8 mouse cellular contexts compared by ENCODE assay signal in genomic region chr9:13298513-13298878, GRCm38 (mm10). TPM values are rescaled to one million over a fixed set of nuclear protein-coding genes. Genes with fewer than 3 reads are reported as not detected.
DNase-seq lines count a peak whose midpoint lies in the region; ATAC-seq lines count a peak whose summit lies in the region.

No protein-coding gene starts in this region.

- intact Hi-C loops in heart, postnatal 25 days (cut with DNase I) = loop anchor here (2.0 to 5.0 kb wide), 6 partner anchors 51 to 419 kb away; partner anchors contain the start of genes Ccdc82 and Jrkl

- 18% methylated on average over 9 of the region's 9 CpGs for WGBS in heart, embryonic 12.5 days
- 23% methylated on average over 9 of the region's 9 CpGs for WGBS in hindbrain, embryonic 12.5 days
- WGBS in midbrain, embryonic 11.5 days = 34% methylated on average over 9 of the region's 9 CpGs

- H3K4me2 ChIP-seq in heart, embryonic 12.5 days = peak overlapping the region; percentile 94
- peak overlapping the region; percentile 98 for H3K4me2 ChIP-seq in hindbrain, embryonic 12.5 days (replicated peaks)
- H3K4me2 ChIP-seq in midbrain, embryonic 11.5 days = peak overlapping the region; percentile 97

- peak overlapping the region; percentile 87; the same call in 1 of the 2 replicates for H3K27ac ChIP-seq in heart, embryonic 12.5 days (ENCODE audit: poor library complexity, severe bottlenecking)
- H3K27ac ChIP-seq in hindbrain, embryonic 12.5 days = no peak overlapping the region; the same call in 1 of the 2 replicates
- no peak overlapping the region for H3K27ac ChIP-seq in midbrain, embryonic 11.5 days (ENCODE audit: low read depth, low read length)

- H3K36me3 ChIP-seq in heart, embryonic 12.5 days = no peaks in the 10 kb centered on the region
- no peaks in the 10 kb centered on the region for H3K36me3 ChIP-seq in hindbrain, embryonic 12.5 days
- no peaks in the 10 kb centered on the region for H3K36me3 ChIP-seq in midbrain, embryonic 11.5 days (ENCODE audit: control insufficient read depth, insufficient read depth, low read length)

- no peaks in the 10 kb centered on the region for H3K27me3 ChIP-seq in heart, embryonic 12.5 days (replicated peaks)
- no peaks in the 10 kb centered on the region for H3K27me3 ChIP-seq in hindbrain, embryonic 12.5 days
- H3K27me3 ChIP-seq in midbrain, embryonic 11.5 days (ENCODE audit: control insufficient read depth, insufficient read depth, low read length) = no peaks in the 10 kb centered on the region

- peak overlapping the region; percentile 82 for H3K9ac ChIP-seq in heart, embryonic 12.5 days
- peak overlapping the region; percentile 79 for H3K9ac ChIP-seq in hindbrain, embryonic 12.5 days
- peak overlapping the region; percentile 79 for H3K9ac ChIP-seq in midbrain, embryonic 11.5 days (ENCODE audit: low read length)

- no peaks in the 10 kb centered on the region for H3K9me3 ChIP-seq in heart, embryonic 12.5 days (replicated peaks)
- H3K9me3 ChIP-seq in hindbrain, embryonic 12.5 days (replicated peaks) = no peaks in the 10 kb centered on the region
- H3K9me3 ChIP-seq in midbrain, embryonic 11.5 days (ENCODE audit: control insufficient read depth, low read length) = no peaks in the 10 kb centered on the region

- no peak for DNase-seq in heart, postnatal 25 days (ENCODE audit: low spot score)
- DNase-seq in Muller cell, postnatal 12 days (ENCODE audit: inconsistent ontology term) = peak; percentile 36
- peak; percentile 91 for DNase-seq in midbrain, embryonic 11.5 days (ENCODE audit: low spot score, missing footprints)
- DNase-seq in adrenal gland, adult (ENCODE audit: inconsistent age in 2 of 2, low spot score in 1 of 2) = no peak
- no peak for DNase-seq in thymus, adult 18-20 months

- H3K4me1 ChIP-seq in heart, embryonic 12.5 days (replicated peaks) = peaks cover 55% of the 10 kb centered on the region
- peaks cover 58% of the 10 kb centered on the region for H3K4me1 ChIP-seq in hindbrain, embryonic 12.5 days
- peaks cover 42% of the 10 kb centered on the region for H3K4me1 ChIP-seq in midbrain, embryonic 11.5 days (ENCODE audit: control insufficient read depth, insufficient read depth, low read length)

- peak overlapping the region; percentile 67 for H3K4me3 ChIP-seq in heart, embryonic 12.5 days
- peak overlapping the region; percentile 57 for H3K4me3 ChIP-seq in hindbrain, embryonic 12.5 days
- peak overlapping the region; percentile 57 for H3K4me3 ChIP-seq in midbrain, embryonic 11.5 days (ENCODE audit: low read depth, low read length)

- ATAC-seq in heart, embryonic 12.5 days (ENCODE audit: insufficient number of reproducible peaks, low FRiP score) = no peak
- no peak for ATAC-seq in hindbrain, embryonic 12.5 days (ENCODE audit: low FRiP score)
- no peak for ATAC-seq in midbrain, embryonic 11.5 days (ENCODE audit: low FRiP score)
- ATAC-seq in megakaryocyte progenitor cell, adult 5-6 weeks (replicated peaks; ENCODE audit: poor library complexity) = no peak

RNA-seq across cellular contexts. Expression of gene Maml2, which starts 0.7 kb away (rescaled TPM):
- polyA plus RNA-seq in heart, embryonic 12.5 days (2016; fragmentation: Nextera tagmentation; extraction: Ambion mirVana) = 11.6 and 12.3 TPM in 2 replicates
- total RNA-seq in heart, postnatal 25 days (2021) = 1 to 10 TPM; 5.0 to 6.4 TPM
- polyA plus RNA-seq in hindbrain, embryonic 12.5 days (2016; fragmentation: Nextera tagmentation; extraction: Ambion mirVana) = 13.6 and 14.1 TPM in 2 replicates
- polyA plus RNA-seq in midbrain, embryonic 11.5 days (2014; fragmentation: Nextera tagmentation; extraction: Ambion mirVana) = 10.3 and 10.7 TPM in 2 replicates
- total RNA-seq in megakaryocyte progenitor cell, adult 5-6 weeks (2015) = 1.1 and 2.9 TPM in 2 replicates
- 0.46 and 0.71 TPM in 2 replicates for total RNA-seq in megakaryocyte progenitor cell, adult 5-6 weeks (2017)

RNA-seq across cellular contexts. Expression of gene Ccdc82, which starts 51.7 kb away (rescaled TPM):
- polyA plus RNA-seq in heart, embryonic 12.5 days (2016; fragmentation: Nextera tagmentation; extraction: Ambion mirVana) = 8.5 and 9.5 TPM in 2 replicates
- 1 to 10 TPM; 6.7 to 8.0 TPM for total RNA-seq in heart, postnatal 25 days (2021)
- polyA plus RNA-seq in hindbrain, embryonic 12.5 days (2016; fragmentation: Nextera tagmentation; extraction: Ambion mirVana) = 13.6 and 14.9 TPM in 2 replicates
- polyA plus RNA-seq in midbrain, embryonic 11.5 days (2014; fragmentation: Nextera tagmentation; extraction: Ambion mirVana) = 12.8 and 16.0 TPM in 2 replicates
- 26.0 and 34.7 TPM in 2 replicates for total RNA-seq in megakaryocyte progenitor cell, adult 5-6 weeks (2015)
- 31.0 and 42.6 TPM in 2 replicates for total RNA-seq in megakaryocyte progenitor cell, adult 5-6 weeks (2017)

RNA-seq across cellular contexts. Expression of gene Jrkl, which starts 52.9 kb away (rescaled TPM):
- 9.5 and 10.2 TPM in 2 replicates for polyA plus RNA-seq in heart, embryonic 12.5 days (2016; fragmentation: Nextera tagmentation; extraction: Ambion mirVana)
- 1 to 10 TPM; 6.5 to 7.0 TPM for total RNA-seq in heart, postnatal 25 days (2021)
- 13.9 and 15.5 TPM in 2 replicates for polyA plus RNA-seq in hindbrain, embryonic 12.5 days (2016; fragmentation: Nextera tagmentation; extraction: Ambion mirVana)
- 9.5 and 9.7 TPM in 2 replicates for polyA plus RNA-seq in midbrain, embryonic 11.5 days (2014; fragmentation: Nextera tagmentation; extraction: Ambion mirVana)
- total RNA-seq in megakaryocyte progenitor cell, adult 5-6 weeks (2015) = 5.5 and 6.4 TPM in 2 replicates
- total RNA-seq in megakaryocyte progenitor cell, adult 5-6 weeks (2017) = 7.5 and 9.4 TPM in 2 replicates

Comparison
In these comparisons a context has a peak if more than half of its experiments do, and no peak if none do; other contexts are left out.
1. DNase-seq: peak in Muller cell, postnatal 12 days (single experiment) and midbrain, embryonic 11.5 days (single experiment); none in heart, postnatal 25 days (single experiment), adrenal gland, adult (0 of 2) and thymus, adult 18-20 months (0 of 2).
2. Peak in every context shown above with its lines, with median percentiles within 50 percentile points of each other: H3K4me2 ChIP-seq, H3K4me3 ChIP-seq and H3K9ac ChIP-seq.